In genomic region chr2:144291600-144292305, GRCm38 (mm10) we compare ENCODE assay signal across 18 mouse cellular contexts. TPM values are rescaled to one million over a fixed set of nuclear protein-coding genes. Genes with fewer than 3 reads are reported as not detected.
DNase-seq lines count a peak whose midpoint lies in the region; ATAC-seq and TF ChIP-seq lines count a peak whose summit lies in the region.
"Had no signal": no experiment of that assay in that cellular context is flagged by ENCODE, and none has a peak within 500 bp of the region (broad histone marks: within the 10 kb centered on the region; RNA-seq: fewer than 3 reads in every experiment).

No protein-coding gene starts in this region.

- no peak for DNase-seq in forebrain, postnatal 0 days
- DNase-seq in frontal cortex, postnatal 25 days (ENCODE audit: low spot score in 2 of 2) = peak; percentile 22 to 45
- DNase-seq in layer of hippocampus, postnatal 36 days = peak; percentile 43 to 56
- peak; percentile 79 for DNase-seq in right cerebral cortex, adult 2 months (ENCODE audit: low spot score in 2 of 2)
- no peak for DNase-seq in yolk sac, embryonic 10.5 days (ENCODE audit: low spot score)
- DNase-seq in thymus, postnatal 0 days (ENCODE audit: low spot score) = no peak
- DNase-seq: cerebellum, adult 9-11 months; gastrocnemius, postnatal 36 days; liver, embryonic 13.5 days had no signal

- 78% methylated on average over 11 of the region's 11 CpGs for WGBS in forebrain, postnatal 0 days
- 79% methylated on average over 11 of the region's 11 CpGs for WGBS in forebrain, embryonic 15.5 days

- H3K36me3 ChIP-seq in forebrain, postnatal 0 days (ENCODE audit: insufficient read depth) = no peaks in the 10 kb centered on the region
- no peaks in the 10 kb centered on the region for H3K36me3 ChIP-seq in forebrain, embryonic 15.5 days
- H3K36me3 ChIP-seq: hindbrain, embryonic 15.5 days; liver, embryonic 13.5 days; neural tube, embryonic 15.5 days had no signal

- peak; percentile 18; the same call in 1 of the 2 replicates for ATAC-seq in forebrain, postnatal 0 days
- no peak for ATAC-seq in forebrain, embryonic 15.5 days (replicated peaks)
- ATAC-seq in erythroblast, adult 5-6 weeks (replicated peaks; ENCODE audit: low FRiP score, poor library complexity, severe bottlenecking) = no peak
- ATAC-seq: midbrain, embryonic 16.5 days; Patski had no signal

- no peak overlapping the region for H3K4me2 ChIP-seq in forebrain, postnatal 0 days (ENCODE audit: low read depth)
- no peak overlapping the region for H3K4me2 ChIP-seq in forebrain, embryonic 15.5 days (replicated peaks)
- H3K4me2 ChIP-seq: hindbrain, embryonic 15.5 days; liver, embryonic 13.5 days; neural tube, embryonic 15.5 days had no signal

- TF ChIP-seq CTCF in forebrain, postnatal 0 days (IDR thresholded peaks at IDR 0.05; ENCODE audit: low read depth) = no peak

- no peak overlapping the region for H3K9ac ChIP-seq in forebrain, postnatal 0 days
- H3K9ac ChIP-seq in forebrain, embryonic 15.5 days (replicated peaks) = no peak overlapping the region
- H3K9ac ChIP-seq: hindbrain, embryonic 15.5 days; liver, embryonic 13.5 days; neural tube, embryonic 15.5 days had no signal

- no peak overlapping the region for H3K4me3 ChIP-seq in forebrain, postnatal 0 days (ENCODE audit: low read depth, low read length)
- no peak overlapping the region for H3K4me3 ChIP-seq in forebrain, embryonic 15.5 days
- H3K4me3 ChIP-seq: hindbrain, embryonic 15.5 days; liver, embryonic 13.5 days; neural tube, embryonic 15.5 days had no signal

- H3K9me3 ChIP-seq in forebrain, postnatal 0 days (ENCODE audit: low read length) = no peaks in the 10 kb centered on the region
- no peaks in the 10 kb centered on the region for H3K9me3 ChIP-seq in forebrain, embryonic 15.5 days
- H3K9me3 ChIP-seq: hindbrain, embryonic 15.5 days; liver, embryonic 13.5 days; neural tube, embryonic 15.5 days had no signal

- H3K4me1 ChIP-seq in forebrain, postnatal 0 days (ENCODE audit: insufficient read depth) = no peaks in the 10 kb centered on the region
- no peaks in the 10 kb centered on the region for H3K4me1 ChIP-seq in forebrain, embryonic 15.5 days
- H3K4me1 ChIP-seq: hindbrain, embryonic 15.5 days; liver, embryonic 13.5 days; neural tube, embryonic 15.5 days had no signal

- no peak overlapping the region for H3K27ac ChIP-seq in forebrain, postnatal 0 days (ENCODE audit: low read depth, low read length)
- no peak overlapping the region for H3K27ac ChIP-seq in forebrain, embryonic 15.5 days (replicated peaks)
- H3K27ac ChIP-seq: hindbrain, embryonic 15.5 days; kidney, postnatal 0 days; liver, embryonic 13.5 days; neural tube, embryonic 15.5 days; stomach, postnatal 0 days had no signal

- no peaks in the 10 kb centered on the region for H3K27me3 ChIP-seq in forebrain, postnatal 0 days (ENCODE audit: insufficient read depth, low read length)
- H3K27me3 ChIP-seq in forebrain, embryonic 15.5 days = no peaks in the 10 kb centered on the region
- H3K27me3 ChIP-seq: hindbrain, embryonic 15.5 days; liver, embryonic 13.5 days; neural tube, embryonic 15.5 days; Patski had no signal

RNA-seq across cellular contexts. Expression of gene Snx5, which starts 21.0 kb away (rescaled TPM):
- total RNA-seq in forebrain, postnatal 0 days (2014; rRNA removed) = 69.7 and 71.6 TPM in 2 replicates
- 41.2 and 45.9 TPM in 2 replicates for polyA plus RNA-seq in forebrain, postnatal 0 days (2015; fragmentation: Nextera tagmentation; extraction: Ambion mirVana)
- polyA plus RNA-seq in forebrain, embryonic 15.5 days (2015; fragmentation: Nextera tagmentation; extraction: Ambion mirVana) = 58.8 and 62.4 TPM in 2 replicates
- total RNA-seq in layer of hippocampus, postnatal 36 days (2021) = 10 to 100 TPM; 68.7 to 69.4 TPM
- 57.5 and 85.5 TPM in 2 replicates for total RNA-seq in erythroblast, adult 5-6 weeks (2015; ENCODE audit: low replicate concordance)
- 58.0 and 74.6 TPM in 2 replicates for total RNA-seq in erythroblast, adult 5-6 weeks (2017; ENCODE audit: low replicate concordance)
- 123 and 126 TPM in 2 replicates for polyA plus RNA-seq in thymus, postnatal 0 days (2015; fragmentation: Nextera tagmentation; extraction: Ambion mirVana)

RNA-seq across cellular contexts. Expression of gene Mgme1, which starts 21.3 kb away (rescaled TPM):
- total RNA-seq in forebrain, postnatal 0 days (2014; rRNA removed) = 5.2 and 5.4 TPM in 2 replicates
- 4.6 and 5.8 TPM in 2 replicates for polyA plus RNA-seq in forebrain, postnatal 0 days (2015; fragmentation: Nextera tagmentation; extraction: Ambion mirVana)
- 10.9 and 12.8 TPM in 2 replicates for polyA plus RNA-seq in forebrain, embryonic 15.5 days (2015; fragmentation: Nextera tagmentation; extraction: Ambion mirVana)
- total RNA-seq in layer of hippocampus, postnatal 36 days (2021) = 1 to 10 TPM; 6.1 to 7.1 TPM
- 0.77 and 2.5 TPM in 2 replicates for total RNA-seq in erythroblast, adult 5-6 weeks (2015; ENCODE audit: low replicate concordance)
- total RNA-seq in erythroblast, adult 5-6 weeks (2017; ENCODE audit: low replicate concordance) = 4.6 and 6.1 TPM in 2 replicates
- polyA plus RNA-seq in thymus, postnatal 0 days (2015; fragmentation: Nextera tagmentation; extraction: Ambion mirVana) = 15.7 and 17.0 TPM in 2 replicates

RNA-seq across cellular contexts. Expression of gene Ovol2, which starts 40.2 kb away (rescaled TPM):
- 0.23 TPM in 1 of 2 replicates, not detected in the other for total RNA-seq in forebrain, postnatal 0 days (2014; rRNA removed)
- 0.18 and 0.23 TPM in 2 replicates for polyA plus RNA-seq in forebrain, postnatal 0 days (2015; fragmentation: Nextera tagmentation; extraction: Ambion mirVana)
- not detected in 2 replicates for polyA plus RNA-seq in forebrain, embryonic 15.5 days (2015; fragmentation: Nextera tagmentation; extraction: Ambion mirVana)
- total RNA-seq in layer of hippocampus, postnatal 36 days (2021) = 1 to 10 TPM in 1 of 2 experiments, under 1 TPM in 1; 0.99 to 1.4 TPM
- not detected in 2 replicates for total RNA-seq in erythroblast, adult 5-6 weeks (2015; ENCODE audit: low replicate concordance)
- total RNA-seq in erythroblast, adult 5-6 weeks (2017; ENCODE audit: low replicate concordance) = not detected in 2 replicates
- polyA plus RNA-seq in thymus, postnatal 0 days (2015; fragmentation: Nextera tagmentation; extraction: Ambion mirVana) = 0.13 and 0.31 TPM in 2 replicates
- total RNA-seq: adrenal gland, adult 18-20 months; gastrocnemius, postnatal 36 days had no signal
- polyA plus RNA-seq: hindbrain, embryonic 15.5 days; liver, embryonic 13.5 days; midbrain, embryonic 16.5 days; neural tube, embryonic 15.5 days; Patski had no signal

Comparison
In these comparisons a context has a peak if more than half of its experiments do, and no peak if none do; other contexts are left out.
1. DNase-seq: peak in frontal cortex, postnatal 25 days (2 of 2), layer of hippocampus, postnatal 36 days (2 of 2) and right cerebral cortex, adult 2 months (2 of 2); none in forebrain, postnatal 0 days (single experiment), yolk sac, embryonic 10.5 days (single experiment) and thymus, postnatal 0 days (single experiment).